In genomic region chr2:75588572-75588971, GRCm38 (mm10) we compare ENCODE assay signal across 10 mouse cellular contexts.
DNase-seq lines count a peak whose midpoint lies in the region; ATAC-seq and TF ChIP-seq lines count a peak whose summit lies in the region.
"Had no signal": no experiment of that assay in that cellular context is flagged by ENCODE, and none has a peak within 500 bp of the region (broad histone marks: within the 10 kb centered on the region; RNA-seq: fewer than 3 reads in every experiment).

No protein-coding gene starts in this region.

- no peak overlapping the region for H3K9ac ChIP-seq in hindbrain, embryonic 11.5 days (ENCODE audit: low read depth, low read length)
- H3K9ac ChIP-seq in hindbrain, embryonic 16.5 days (ENCODE audit: low read depth, low read length) = no peak overlapping the region
- no peak overlapping the region for H3K9ac ChIP-seq in liver, adult 2 months (ENCODE audit: low read depth, low read length)
- H3K9ac ChIP-seq in neural tube, embryonic 15.5 days (replicated peaks) = no peak overlapping the region
- H3K9ac ChIP-seq: embryonic facial prominence, embryonic 13.5 days; limb, embryonic 15.5 days had no signal

- H3K79me2 ChIP-seq in liver, adult 2 months (ENCODE audit: control insufficient read depth, insufficient read depth, low read length) = no peaks in the 10 kb centered on the region

- 0 out of 2 replicates have a peak, but pooled peaks cover 3% of the 10 kb centered on the region for H3K27me3 ChIP-seq in hindbrain, embryonic 11.5 days (ENCODE audit: control insufficient read depth, insufficient read depth, low read length)
- peaks cover 2% of the 10 kb centered on the region; the same call in 1 of the 2 replicates for H3K27me3 ChIP-seq in hindbrain, embryonic 16.5 days (replicated peaks; ENCODE audit: control insufficient read depth, insufficient read depth, low read length)
- H3K27me3 ChIP-seq in liver, adult 2 months (ENCODE audit: control insufficient read depth, insufficient read depth, low read length) = peaks cover 3% of the 10 kb centered on the region; the same call in 1 of the 2 replicates
- H3K27me3 ChIP-seq in neural tube, embryonic 15.5 days (replicated peaks) = no peaks in the 10 kb centered on the region; the same call in 1 of the 2 replicates

- WGBS in hindbrain, embryonic 11.5 days = 4% methylated on average over 6 of the region's 6 CpGs
- WGBS in hindbrain, embryonic 16.5 days = 2% methylated on average over 6 of the region's 6 CpGs
- 3% methylated on average over 6 of the region's 6 CpGs for WGBS in liver, adult 2 months
- 0% methylated on average over 6 of the region's 6 CpGs for WGBS in neural tube, embryonic 15.5 days

- TF ChIP-seq POLR2A in liver, adult 2 months (IDR thresholded peaks at IDR 0.05; ENCODE audit: extremely low read depth, insufficient read depth, low read length) = no peak

- no peak for ATAC-seq in hindbrain, embryonic 11.5 days (ENCODE audit: low FRiP score)
- ATAC-seq in hindbrain, embryonic 16.5 days = no peak
- peak; percentile 72; the same call in 1 of the 2 replicates for ATAC-seq in neural tube, embryonic 15.5 days (ENCODE audit: low FRiP score)

- no peaks in the 10 kb centered on the region for H3K36me3 ChIP-seq in hindbrain, embryonic 11.5 days (ENCODE audit: control insufficient read depth, insufficient read depth, low read length)
- no peaks in the 10 kb centered on the region for H3K36me3 ChIP-seq in hindbrain, embryonic 16.5 days (ENCODE audit: control insufficient read depth, insufficient read depth, low read length)
- H3K36me3 ChIP-seq in liver, adult 2 months (ENCODE audit: control insufficient read depth, insufficient read depth, low read length) = no peaks in the 10 kb centered on the region
- no peaks in the 10 kb centered on the region for H3K36me3 ChIP-seq in neural tube, embryonic 15.5 days
- H3K36me3 ChIP-seq: embryonic facial prominence, embryonic 13.5 days; limb, embryonic 15.5 days had no signal

- no peak overlapping the region for H3K4me3 ChIP-seq in hindbrain, embryonic 11.5 days (ENCODE audit: low read depth, low read length)
- no peak overlapping the region for H3K4me3 ChIP-seq in hindbrain, embryonic 16.5 days (ENCODE audit: low read length)
- no peak overlapping the region for H3K4me3 ChIP-seq in liver, adult 2 months (ENCODE audit: insufficient read depth, low read depth, low read length)
- no peak overlapping the region for H3K4me3 ChIP-seq in neural tube, embryonic 15.5 days (replicated peaks)
- H3K4me3 ChIP-seq: limb, embryonic 15.5 days had no signal

- H3K9me3 ChIP-seq in hindbrain, embryonic 11.5 days (ENCODE audit: control insufficient read depth, low read length) = no peaks in the 10 kb centered on the region
- H3K9me3 ChIP-seq in hindbrain, embryonic 16.5 days (ENCODE audit: control insufficient read depth, low read length) = no peaks in the 10 kb centered on the region
- no peaks in the 10 kb centered on the region for H3K9me3 ChIP-seq in neural tube, embryonic 15.5 days (replicated peaks)
- H3K9me3 ChIP-seq: embryonic facial prominence, embryonic 13.5 days; limb, embryonic 15.5 days had no signal

- H3K4me2 ChIP-seq in hindbrain, embryonic 11.5 days (replicated peaks; ENCODE audit: low read depth, low read length) = no peak overlapping the region
- H3K4me2 ChIP-seq in hindbrain, embryonic 16.5 days (ENCODE audit: low read length) = no peak overlapping the region
- no peak overlapping the region for H3K4me2 ChIP-seq in neural tube, embryonic 15.5 days
- H3K4me2 ChIP-seq: limb, embryonic 15.5 days had no signal

- peak; percentile 53 for TF ChIP-seq CTCF in liver, adult 2 months (IDR thresholded peaks at IDR 0.05; ENCODE audit: low read depth, low read length)

- H3K27ac ChIP-seq in hindbrain, embryonic 11.5 days (ENCODE audit: low read depth, low read length) = no peak overlapping the region
- H3K27ac ChIP-seq in hindbrain, embryonic 16.5 days (ENCODE audit: low read depth, low read length) = no peak overlapping the region
- H3K27ac ChIP-seq in liver, adult 2 months (replicated peaks; ENCODE audit: insufficient read depth, low read depth, low read length) = no peak overlapping the region
- no peak overlapping the region for H3K27ac ChIP-seq in neural tube, embryonic 15.5 days (replicated peaks)
- H3K27ac ChIP-seq: embryonic facial prominence, embryonic 13.5 days; limb, embryonic 15.5 days had no signal

- peak; percentile 91 for DNase-seq in hindbrain, embryonic 11.5 days (ENCODE audit: low spot score)
- peak; percentile 65 for DNase-seq in MN1 (ENCODE audit: low spot score)
- peak; percentile 85 for DNase-seq in embryo, embryonic 11.5 days (ENCODE audit: low read depth, low spot score)
- DNase-seq in induced T-regulatory cell, adult 2 months (ENCODE audit: low read depth) = peak; percentile 91
- peak; percentile 64 for DNase-seq in liver, adult 2 months (ENCODE audit: extremely low read depth, low read depth, low spot score)
- peak; percentile 63 for DNase-seq in thymus, postnatal 4 days

- H3K4me1 ChIP-seq in hindbrain, embryonic 11.5 days (replicated peaks; ENCODE audit: control insufficient read depth, insufficient read depth, low read length) = peaks cover 7% of the 10 kb centered on the region
- peaks cover 5% of the 10 kb centered on the region for H3K4me1 ChIP-seq in hindbrain, embryonic 16.5 days (ENCODE audit: control insufficient read depth, insufficient read depth, low read depth, low read length)
- no peaks in the 10 kb centered on the region for H3K4me1 ChIP-seq in liver, adult 2 months (ENCODE audit: control insufficient read depth, insufficient read depth, low read length)
- H3K4me1 ChIP-seq in neural tube, embryonic 15.5 days = peaks cover 18% of the 10 kb centered on the region
